Mouse (Mus musculus): ENCODE data around the gene Naa60.
"Not testable (repeated sequence)": the region's sequence is repeated elsewhere in the genome, so short reads cannot be mapped to it uniquely, and the experiment has no call there.

The Naa60 gene

GRCm38 (mm10) chr16:3872216-3873047, at the start of gene Naa60:
Gene Naa60, plus strand, starts transcription at chr16:3872375.
- peak; percentile 95 for DNase-seq (ENCODE audit: low spot score)

- no peak for DNase-seq (ENCODE audit: low spot score)
Observed at GRCm38 (mm10) chr16:3828021-3828420, 44.2 kb upstream of the Naa60 start.

- no peak for DNase-seq (ENCODE audit: low spot score)
Observed at GRCm38 (mm10) chr16:3829727-3830126, 42.4 kb upstream of the Naa60 start.

- peak; percentile 17 for DNase-seq (ENCODE audit: low spot score)
Observed at GRCm38 (mm10) chr16:3830588-3831109, 41.5 kb upstream of the Naa60 start, which contains the start of gene Olfr15. Gene Olfr15, plus strand, starts transcription at chr16:3830878.

- no peak for DNase-seq (ENCODE audit: low spot score)
Observed at GRCm38 (mm10) chr16:3835461-3835860, 36.7 kb upstream of the Naa60 start.

- peak; percentile 35 for DNase-seq (ENCODE audit: low spot score)
Observed at GRCm38 (mm10) chr16:3839157-3839885, 32.9 kb upstream of the Naa60 start.

GRCm38 (mm10) chr16:3842989-3843388, 29.2 kb upstream of the Naa60 start:
- DNase-seq (ENCODE audit: low spot score): peak; percentile 14

GRCm38 (mm10) chr16:3843796-3844195, 28.4 kb upstream of the Naa60 start:
- no peak for DNase-seq (ENCODE audit: low spot score)

- peak; percentile 99 for DNase-seq (ENCODE audit: low spot score)
Observed at GRCm38 (mm10) chr16:3846711-3847518, 25.3 kb upstream of the Naa60 start, which contains the start of gene Zfp174. Gene Zfp174, plus strand, starts transcription at chr16:3847268.

GRCm38 (mm10) chr16:3847871-3848270, 24.3 kb upstream of the Naa60 start:
- DNase-seq (ENCODE audit: low spot score): peak; percentile 13

GRCm38 (mm10) chr16:3848416-3848815, 23.8 kb upstream of the Naa60 start:
- DNase-seq (ENCODE audit: low spot score): no peak

- not testable (repeated sequence) for DNase-seq (ENCODE audit: low spot score)
Observed at GRCm38 (mm10) chr16:3851301-3851700, 20.9 kb upstream of the Naa60 start.

- no peak for DNase-seq (ENCODE audit: low spot score)
Observed at GRCm38 (mm10) chr16:3852586-3852985, 19.6 kb upstream of the Naa60 start.

GRCm38 (mm10) chr16:3854437-3855182, 17.6 kb upstream of the Naa60 start:
- DNase-seq (ENCODE audit: low spot score): no peak

GRCm38 (mm10) chr16:3855776-3856175, 16.4 kb upstream of the Naa60 start:
- no peak for DNase-seq (ENCODE audit: low spot score)

- no peak for DNase-seq (ENCODE audit: low spot score)
Observed at GRCm38 (mm10) chr16:3859254-3859653, 12.9 kb upstream of the Naa60 start.

GRCm38 (mm10) chr16:3871815-3872214, 360 bp upstream of the Naa60 start:
- DNase-seq (ENCODE audit: low spot score): no peak

GRCm38 (mm10) chr16:3876346-3876745, 4.2 kb downstream of the Naa60 start:
- DNase-seq (ENCODE audit: low spot score): no peak

GRCm38 (mm10) chr16:3884201-3885064, 12.3 kb downstream of the Naa60 start, which contains the start of the genes Zfp597 and Gm20695:
Gene Zfp597, minus strand, starts transcription at chr16:3884561.
Gene Gm20695, plus strand, starts transcription at chr16:3884648.
- peak; percentile 96 for DNase-seq (ENCODE audit: low spot score)

GRCm38 (mm10) chr16:3885065-3885670, 13.0 kb downstream of the Naa60 start:
- peak; percentile 5 for DNase-seq (ENCODE audit: low spot score)
